Mouse (Mus musculus) Patski (cell line): ENCODE data around the gene Mrgprg. TPM values are rescaled to one million over a fixed set of nuclear protein-coding genes. Genes with fewer than 3 reads are reported as not detected.

ENCODE experiments used
- ATAC-seq: fragments of 100-300 bp; one replicate; pipeline ENCODE4 v1.8.0; 2021
- CTCF ChIA-PET: fragments of 350-600 bp; sonication (Branson Sonifier 250); formaldehyde crosslinking; loops from one replicate; lab custom pipeline; 2022; ENCODE audit warnings: inconsistent platforms; lab: Charles Lee
- POLR2A ChIA-PET: fragments of 350-600 bp; sonication (Branson Sonifier 250); formaldehyde crosslinking; loops from one replicate; lab custom pipeline; 2022; ENCODE audit warnings: antibody characterized with exemption, inconsistent platforms; lab: Charles Lee
- DNase-seq: peaks from one replicate; pipeline ENCODE4 v3.0.0-alpha.2; 2011; ENCODE audit warnings: low read depth, low spot score
- H3K27me3 ChIP-seq: fragments of 371-371 bp; one replicate; pipeline ENCODE4 v1.5.1; 2021
- CTCF ChIP-seq: fragments of 100-300 bp; IDR thresholded peaks from one replicate; pipeline ENCODE4 v1.5.1; 2021
- in situ Hi-C: fragments of 300-500 bp; cut with MboI; formaldehyde crosslinking; loops from 3 replicates; pipeline ENCODE4 v1.11.1; 2018; ENCODE audit warnings: low pct_unique_long_range_greater_than_20kb, mixed read lengths
- polyA plus RNA-seq: library from polyadenylated mRNA; unstranded; gene quantifications from one replicate; pipeline ENCODE4 v1.2.3, GENCODE M21; 2021

Mrgprg gene
- polyA plus RNA-seq, 1 experiment from 2014 or later, result not detected

DNA sequence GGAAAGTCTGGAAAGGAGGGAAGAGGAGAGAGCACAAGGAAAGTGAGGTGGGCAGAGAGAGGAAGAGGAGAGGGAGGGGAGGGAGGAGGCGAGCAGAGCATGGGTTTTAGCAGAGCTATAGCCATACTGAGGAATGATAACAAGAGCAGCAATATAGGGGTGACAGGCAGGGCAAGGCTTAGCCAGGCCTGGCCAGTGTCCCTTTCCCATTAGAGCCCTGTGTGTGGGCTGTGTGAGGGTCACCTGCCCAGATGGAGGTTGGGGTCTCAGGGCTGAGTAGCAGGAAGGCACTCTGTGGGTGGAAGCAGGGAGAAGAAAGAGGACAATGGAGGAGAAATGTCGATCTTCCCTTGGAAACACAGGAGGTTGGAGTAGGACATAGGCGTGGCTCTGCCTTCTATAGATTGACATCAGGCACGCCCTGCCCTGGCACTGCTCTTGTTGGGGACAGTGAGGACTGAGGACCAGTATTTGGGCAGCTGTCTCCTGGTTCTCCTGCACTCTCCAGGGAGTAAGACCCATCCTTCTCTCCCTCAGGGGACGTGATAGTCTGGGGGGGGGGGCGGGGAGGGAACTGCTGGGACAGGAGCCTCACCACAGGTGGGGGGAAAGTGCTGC is 16.7 kb upstream of the Mrgprg start:
- no peak for TF ChIP-seq CTCF
- CTCF ChIA-PET, result interaction anchor here (1.4 to 2.7 kb wide), 5 partner anchors 18 to 124 kb away, joined by 4 to 19 read pairs (median 12); no protein-coding TSS in a partner anchor
- DNase-seq, result no peak
- no peak for ATAC-seq
- POLR2A ChIA-PET, result interaction anchor here (1.1 kb wide), 1 partner anchor 16 kb away, joined by 5 read pairs; no protein-coding TSS in a partner anchor
- no peaks in the 10 kb centered on the region for H3K27me3 ChIP-seq
- in situ Hi-C loops, result no loop called here

GRCm38 (mm10) chr7:143777375-143777774 is 10.6 kb upstream of the Mrgprg start:
- DNase-seq (no peak), ATAC-seq (no peak)
- in situ Hi-C loops, result no loop called here
- no peaks in the 10 kb centered on the region for H3K27me3 ChIP-seq
- CTCF ChIA-PET, result interaction anchor here (4.2 kb wide), 1 partner anchor 14 kb away, joined by 18 read pairs; no protein-coding TSS in a partner anchor
- no peak for TF ChIP-seq CTCF
- POLR2A ChIA-PET, result no interaction called here

DNA sequence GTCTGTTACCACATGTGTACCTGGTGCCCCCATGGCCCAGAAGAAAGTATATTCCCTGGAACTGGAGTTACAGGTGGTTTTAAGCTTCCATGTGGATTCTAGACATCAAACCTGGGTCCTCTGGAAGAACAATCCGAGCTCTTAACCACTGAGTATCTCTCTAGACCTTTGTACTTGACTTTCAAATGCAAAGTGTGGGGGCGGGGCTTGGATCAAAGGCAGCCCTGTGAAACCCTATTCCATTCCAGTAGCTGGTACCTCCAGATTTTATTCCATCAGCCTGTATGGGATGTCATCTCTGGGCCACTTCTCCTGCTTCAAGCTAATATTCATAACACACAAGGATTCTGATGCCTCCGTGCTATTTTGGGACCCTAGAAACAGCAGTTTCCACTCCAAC is 9.3 kb upstream of the Mrgprg start:
- TF ChIP-seq CTCF, result no peak
- no peaks in the 10 kb centered on the region for H3K27me3 ChIP-seq
- ChIA-PET CTCF (interaction anchor here (2.1 to 4.2 kb wide), 2 partner anchors 9 to 12 kb away, joined by 11 to 18 read pairs; partner anchors contain the start of gene Mrgpre), POLR2A (no interaction called here)
- no peak for DNase-seq
- no peak for ATAC-seq
- in situ Hi-C loops, result no loop called here

DNA sequence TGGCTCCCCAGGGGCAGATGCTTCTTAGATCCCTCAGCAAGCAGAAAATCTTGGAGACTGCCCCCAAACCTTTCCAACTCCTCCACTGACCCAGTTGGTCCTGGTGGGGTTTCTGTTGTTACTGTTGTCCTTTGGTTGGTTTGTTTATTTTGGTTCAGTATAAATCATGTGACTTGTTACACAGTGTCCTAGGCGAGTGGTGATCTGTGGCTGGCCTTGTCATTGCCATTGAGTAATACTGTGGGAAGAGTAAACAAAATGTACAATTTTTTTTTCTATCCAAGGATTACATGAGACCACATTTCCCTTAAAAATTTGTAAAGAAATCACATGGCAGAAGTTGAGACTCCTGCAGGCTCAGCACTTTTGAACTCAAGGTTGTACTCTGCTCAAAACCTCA is 2.7 kb upstream of the Mrgprg start:
- CTCF ChIA-PET, result no interaction called here
- no peak for DNase-seq
- no peaks in the 10 kb centered on the region for H3K27me3 ChIP-seq
- POLR2A ChIA-PET, result no interaction called here
- no peak for ATAC-seq
- in situ Hi-C loops, result no loop called here
- no peak for TF ChIP-seq CTCF

DNA sequence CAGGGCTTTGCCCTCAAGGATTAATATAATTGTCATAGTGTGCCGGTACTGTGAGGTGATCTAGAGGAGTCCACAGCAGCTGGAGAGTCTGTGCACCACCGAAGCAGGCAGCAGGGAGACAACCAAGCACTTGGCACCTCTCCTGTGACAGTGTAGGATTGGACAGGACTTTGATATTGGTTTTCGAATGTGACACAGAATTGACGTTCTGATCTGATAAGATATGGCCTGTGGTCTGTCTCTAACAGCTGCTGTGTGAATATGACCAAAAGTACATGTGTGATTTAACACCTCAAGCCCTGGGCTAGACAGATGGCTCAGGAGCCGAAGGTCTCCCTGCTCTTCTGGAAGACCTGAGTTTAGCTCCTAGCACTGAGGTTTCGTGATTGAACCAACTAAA is 1.5 kb upstream of the Mrgprg start:
- CTCF ChIA-PET, result interaction anchor here (0.8 kb wide), 1 partner anchor 62 kb away, joined by 3 read pairs; no protein-coding TSS in a partner anchor
- no peaks in the 10 kb centered on the region for H3K27me3 ChIP-seq
- in situ Hi-C loops, result no loop called here
- TF ChIP-seq CTCF, result no peak
- POLR2A ChIA-PET, result no interaction called here
- no peak for ATAC-seq
- DNase-seq, result no peak

DNA sequence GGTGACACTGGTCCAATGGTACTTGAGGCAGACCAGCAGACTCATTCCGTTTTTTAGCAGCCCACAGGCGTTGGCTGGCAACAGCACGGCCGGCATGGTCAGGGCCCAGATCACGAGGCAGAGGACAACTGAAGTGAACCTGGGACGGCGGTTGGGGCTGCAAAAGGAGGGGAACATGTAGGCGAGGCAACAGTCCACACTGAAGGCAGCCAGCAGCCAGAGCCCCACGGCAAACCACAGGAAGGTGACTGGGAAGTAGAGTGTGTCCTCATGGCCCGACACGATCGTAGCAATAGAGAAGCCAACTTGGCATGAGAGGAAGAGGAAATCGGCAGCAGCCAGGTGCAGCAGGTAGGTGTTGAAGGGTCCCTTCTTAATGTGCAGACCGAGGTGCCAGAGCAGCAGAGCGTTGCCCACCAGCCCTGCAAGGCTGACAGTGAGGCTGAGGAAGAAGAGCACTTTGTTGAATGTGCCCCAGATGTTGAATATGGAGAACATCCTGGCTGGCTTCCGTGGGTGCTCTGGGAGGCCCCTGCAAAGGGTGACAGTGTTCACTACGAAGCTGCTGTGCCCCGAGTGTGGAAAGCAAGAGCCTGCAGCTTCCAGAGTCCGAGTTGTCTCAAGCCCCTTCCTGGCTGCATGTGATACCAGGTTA is 1.8 kb downstream of the Mrgprg start:
- ChIA-PET CTCF (interaction anchor here (1.0 to 2.0 kb wide), 5 partner anchors 11 to 59 kb away, joined by 4 to 18 read pairs (median 12); partner anchors contain the start of gene Mrgpre), POLR2A (no interaction called here)
- in situ Hi-C loops, result loop anchor here (5.0 kb wide), 1 partner anchor 613 kb away; no protein-coding TSS in a partner anchor
- ATAC-seq (no peak), DNase-seq (no peak)
- no peak for TF ChIP-seq CTCF
- H3K27me3 ChIP-seq, result no peaks in the 10 kb centered on the region

DNA sequence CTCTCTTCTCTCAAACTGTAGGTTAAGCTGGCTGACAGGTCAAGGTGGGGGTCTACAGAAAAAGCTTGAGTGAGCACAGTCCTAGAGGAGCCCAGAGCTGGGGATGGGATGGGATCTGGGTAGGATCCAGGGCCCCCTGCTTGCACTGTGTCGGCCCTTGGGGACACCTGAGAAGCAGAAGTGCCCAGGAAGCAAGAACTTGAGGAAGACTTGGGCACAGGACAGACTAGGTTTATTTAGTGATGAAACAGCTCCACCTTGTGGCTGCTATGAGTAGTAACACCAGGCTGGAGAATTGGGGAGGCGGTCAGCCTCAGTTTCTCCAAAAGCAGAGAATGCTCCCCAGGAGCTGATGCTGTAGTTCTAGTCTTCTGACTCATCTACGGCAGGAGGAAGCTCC is 3.0 kb downstream of the Mrgprg start:
- DNase-seq, result no peak
- peak; percentile 86 for TF ChIP-seq CTCF
- ChIA-PET POLR2A (no interaction called here), CTCF (interaction anchor here (0.7 to 2.3 kb wide), 13 partner anchors 8 to 208 kb away, joined by 3 to 18 read pairs (median 5); partner anchors contain the start of gene Mrgpre)
- in situ Hi-C loops, result loop anchor here (5.0 kb wide), 1 partner anchor 611 kb away; no protein-coding TSS in a partner anchor
- H3K27me3 ChIP-seq, result no peaks in the 10 kb centered on the region
- peak; percentile 45 for ATAC-seq

DNA sequence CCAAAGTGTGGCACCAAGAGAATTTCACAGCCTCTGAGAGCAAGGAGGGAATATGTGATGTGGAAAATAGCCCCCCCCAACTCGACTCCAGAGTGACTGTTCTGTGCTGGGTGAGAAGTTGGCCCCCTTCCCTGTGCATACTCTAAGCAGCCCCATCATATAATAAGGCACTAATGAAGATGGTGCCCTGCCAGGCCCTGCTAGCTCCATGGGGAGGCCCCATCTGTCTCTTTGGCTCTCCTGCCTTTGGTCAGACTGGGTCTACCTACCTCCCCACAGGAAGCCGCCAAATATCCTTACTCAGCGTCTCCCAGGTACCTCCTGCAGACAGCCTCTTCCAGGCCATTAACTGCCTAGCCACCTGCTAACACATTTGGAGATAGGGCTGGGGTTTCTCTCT is 7.8 kb downstream of the Mrgprg start:
- ChIA-PET POLR2A (no interaction called here), CTCF (interaction anchor here (1.2 kb wide), 1 partner anchor 10 kb away, joined by 3 read pairs; no protein-coding TSS in a partner anchor)
- TF ChIP-seq CTCF, result no peak
- DNase-seq (no peak), ATAC-seq (no peak)
- no peaks in the 10 kb centered on the region for H3K27me3 ChIP-seq
- in situ Hi-C loops, result loop anchor here (10.0 kb wide), 1 partner anchor 174 kb away; no protein-coding TSS in a partner anchor

DNA sequence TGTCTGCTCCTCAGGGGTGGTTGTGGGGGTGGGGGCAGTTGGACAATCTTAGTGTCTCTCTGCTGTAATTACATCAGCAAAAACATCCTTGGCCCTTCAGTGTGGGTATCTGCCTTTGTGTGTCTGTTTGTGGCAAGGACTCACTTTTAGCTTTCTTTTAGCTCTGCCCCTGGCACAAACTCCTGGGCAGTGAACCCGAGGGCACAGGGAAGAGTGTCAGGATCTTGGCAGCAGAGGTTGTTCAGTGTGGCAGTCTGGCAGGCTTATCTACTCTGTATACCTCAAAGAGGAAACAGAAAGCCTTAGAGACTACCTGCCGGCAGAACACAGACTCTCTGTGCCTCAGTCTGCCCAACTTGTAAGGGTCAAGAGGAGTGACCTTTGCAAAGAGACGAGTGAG is 9.1 kb downstream of the Mrgprg start:
- CTCF ChIA-PET, result no interaction called here
- no peak for TF ChIP-seq CTCF

GRCm38 (mm10) chr7:143757027-143757390 is 9.8 kb downstream of the Mrgprg start:
- no peak for DNase-seq
- in situ Hi-C loops, result loop anchor here (10.0 kb wide), 1 partner anchor 172 kb away; no protein-coding TSS in a partner anchor
- POLR2A ChIA-PET, result interaction anchor here (0.6 kb wide), 1 partner anchor 42 kb away, joined by 3 read pairs; no protein-coding TSS in a partner anchor
- CTCF ChIA-PET, result no interaction called here
- H3K27me3 ChIP-seq, result no peaks in the 10 kb centered on the region
- ATAC-seq, result peak; percentile 77
- no peak for TF ChIP-seq CTCF

More for the DNA sequence above, 9.1 kb downstream of the Mrgprg start:
- ATAC-seq (no peak), DNase-seq (no peak)
- no peaks in the 10 kb centered on the region for H3K27me3 ChIP-seq
- in situ Hi-C loops, result loop anchor here (10.0 kb wide), 1 partner anchor 173 kb away; no protein-coding TSS in a partner anchor
- POLR2A ChIA-PET, result no interaction called here
